Mouse (Mus musculus) erythroid progenitor cell, adult 5-6 weeks (primary cell): ENCODE data around the gene Fn1. TPM values are rescaled to one million over a fixed set of nuclear protein-coding genes. Genes with fewer than 3 reads are reported as not detected.

ENCODE experiments used
- ATAC-seq: replicated peaks from 2 replicates; pipeline ENCODE4 v1.8.0; 2016; ENCODE audit warnings: moderate number of reproducible peaks, mild to moderate bottlenecking, moderate TSS enrichment, inconsistent platforms; ENCODE audit not compliant: poor library complexity, low FRiP score, severe bottlenecking
- total RNA-seq, 2 experiments: library from RNA; stranded (forward) in 1 of 2; stranded (reverse) in 1 of 2; fragments of 150-400 nt in 1 of 2; fragments of 186-747, 209-891 nt in 1 of 2; gene quantifications; 2 replicates each; pipeline versions ENCODE4 v1.2.3 to v1.2.4; 2015 to 2017; ENCODE audit warnings: low replicate concordance in 2 of 2

The Fn1 gene
- total RNA-seq, 2 experiments from 2014 or later = 35.3 to 72.1 TPM

DNA sequence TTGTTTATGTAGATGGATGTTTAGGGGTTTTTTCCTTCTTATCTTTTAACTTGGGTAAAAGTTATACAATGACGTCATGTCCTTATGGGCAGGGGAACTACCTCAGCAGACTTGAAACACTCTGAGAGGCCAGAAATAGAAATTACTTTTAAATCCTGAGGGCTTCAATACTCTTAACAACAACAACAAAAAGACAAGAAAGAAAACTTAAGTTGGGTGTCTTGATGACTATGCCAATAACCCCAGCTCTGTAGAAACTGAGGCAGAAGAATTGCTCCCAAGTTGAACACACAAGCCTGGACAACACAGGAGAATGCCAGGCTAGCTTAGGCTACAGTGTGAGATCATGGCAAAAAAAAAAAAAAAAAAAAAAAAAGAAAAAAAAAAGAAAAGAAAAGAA lies 1.2 kb downstream of the Fn1 start:
- ATAC-seq = no peak

DNA sequence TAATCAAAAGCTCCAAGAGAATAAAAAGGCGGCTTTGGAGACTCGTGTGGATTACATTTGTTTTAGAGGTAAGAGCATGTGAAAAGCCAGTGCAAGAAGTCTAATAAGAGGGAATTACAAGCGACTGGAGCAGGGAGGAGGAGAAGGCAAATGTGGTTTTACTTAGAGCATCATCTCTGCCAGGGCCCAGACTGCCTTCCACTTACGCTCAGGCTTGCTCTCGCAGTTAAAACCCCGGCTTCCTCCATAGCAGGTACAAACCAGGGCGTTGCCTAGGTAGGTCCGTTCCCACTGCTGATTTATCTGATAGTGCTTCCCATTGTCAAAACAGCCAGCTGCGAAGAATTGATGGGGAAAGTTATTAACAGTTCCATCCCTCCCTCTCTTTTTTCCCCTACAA lies 1.7 kb downstream of the Fn1 start:
- ATAC-seq = no peak

DNA sequence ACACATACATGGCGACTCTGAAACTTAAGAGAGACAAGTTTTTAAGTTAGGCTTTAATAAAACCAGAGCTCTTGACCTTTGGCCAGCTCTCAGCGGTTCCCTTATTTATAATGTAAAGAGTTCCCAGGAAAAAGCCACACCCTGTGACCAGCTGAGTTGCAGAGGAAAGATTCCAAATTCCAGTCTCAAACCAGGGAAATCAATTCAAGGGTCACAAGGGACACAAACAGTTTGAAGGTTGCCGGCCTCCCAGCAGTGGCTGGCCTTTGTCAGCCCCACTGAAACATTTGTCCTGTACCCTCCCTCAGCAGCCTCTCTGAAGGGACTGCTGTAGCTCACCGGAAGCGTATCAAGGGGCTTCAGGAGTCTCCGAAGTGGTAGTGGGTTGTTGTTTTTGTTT lies 2.3 kb downstream of the Fn1 start:
- no peak for ATAC-seq

DNA sequence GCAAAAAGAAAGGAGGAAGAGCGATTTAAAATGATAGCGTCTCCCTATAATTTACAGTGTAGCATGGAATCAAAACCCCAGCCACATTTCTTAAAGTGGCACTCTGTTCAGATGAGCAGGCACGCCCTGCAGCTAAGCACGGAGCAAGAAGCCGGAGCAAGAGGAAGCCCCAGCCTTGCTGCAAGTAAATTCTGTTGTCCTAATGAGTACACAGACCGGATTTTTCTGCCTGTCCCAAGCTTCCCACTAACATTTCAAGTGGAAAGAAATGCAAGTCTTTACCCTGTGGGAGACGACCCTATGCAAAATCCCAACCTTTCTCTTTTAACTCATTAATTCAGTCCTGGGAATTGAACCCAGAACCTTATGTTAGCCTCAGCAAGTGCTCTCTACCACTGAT lies 4.8 kb downstream of the Fn1 start:
- no peak for ATAC-seq

DNA sequence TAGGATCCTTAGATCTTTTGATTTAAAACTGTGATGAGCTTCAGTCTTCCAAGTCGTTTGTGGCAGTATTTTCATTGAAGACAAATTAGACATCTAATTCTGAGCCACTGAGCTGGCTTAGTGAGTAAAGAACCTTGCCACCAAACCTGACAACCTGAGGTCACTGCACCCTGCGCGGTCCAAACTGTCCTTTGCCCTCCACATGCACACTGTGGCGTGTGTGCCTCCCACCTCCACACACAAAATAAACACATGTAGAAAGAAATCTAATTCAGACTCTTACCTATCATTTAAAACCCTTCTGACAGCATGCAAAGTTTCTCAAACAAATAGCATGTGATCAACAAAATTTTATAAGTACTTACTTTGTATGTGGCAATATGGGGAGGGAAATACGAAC lies 6.2 kb downstream of the Fn1 start:
- no peak for ATAC-seq

DNA sequence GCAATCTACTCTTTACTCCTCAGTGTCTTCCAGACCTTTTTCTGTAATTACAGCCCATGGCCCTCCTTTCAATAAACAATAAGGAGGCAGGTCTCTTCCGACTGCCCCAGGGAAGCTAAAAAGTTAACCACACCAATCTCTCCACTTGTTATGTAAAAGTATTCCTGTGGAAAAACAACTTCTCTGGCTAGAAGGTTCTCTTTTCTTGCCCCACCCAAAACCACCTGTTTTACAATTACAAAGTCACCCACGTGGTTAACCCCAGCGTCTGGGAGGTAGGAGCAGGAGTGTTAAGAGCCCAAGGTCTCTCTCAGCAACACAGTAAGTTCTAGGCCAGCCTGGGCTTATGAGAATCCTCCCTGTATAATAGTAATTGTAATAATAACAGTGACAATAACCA lies 7.0 kb downstream of the Fn1 start:
- no peak for ATAC-seq

DNA sequence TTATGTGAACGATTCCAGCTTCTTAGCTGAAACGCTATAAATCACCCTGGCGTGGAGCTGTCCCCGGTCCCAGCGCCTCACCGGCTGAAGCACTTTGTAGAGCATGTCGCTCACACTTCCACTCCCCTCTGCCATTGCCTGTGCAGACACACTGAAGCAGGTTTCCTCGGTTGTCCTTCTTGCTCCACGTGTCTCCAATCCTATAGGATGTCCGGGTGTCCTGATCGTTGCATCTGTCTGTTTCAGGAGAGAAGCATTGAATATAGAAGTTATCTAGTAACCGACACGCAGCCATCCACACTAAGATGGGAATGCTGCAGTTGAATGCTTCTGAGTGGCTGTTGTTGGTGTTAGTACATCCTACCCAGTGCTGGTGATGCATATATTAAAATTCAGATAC lies 7.5 kb downstream of the Fn1 start:
- ATAC-seq = no peak

- no peak for ATAC-seq
Observed at GRCm38 (mm10) chr1:71642794-71643193, 10.2 kb downstream of the Fn1 start.

DNA sequence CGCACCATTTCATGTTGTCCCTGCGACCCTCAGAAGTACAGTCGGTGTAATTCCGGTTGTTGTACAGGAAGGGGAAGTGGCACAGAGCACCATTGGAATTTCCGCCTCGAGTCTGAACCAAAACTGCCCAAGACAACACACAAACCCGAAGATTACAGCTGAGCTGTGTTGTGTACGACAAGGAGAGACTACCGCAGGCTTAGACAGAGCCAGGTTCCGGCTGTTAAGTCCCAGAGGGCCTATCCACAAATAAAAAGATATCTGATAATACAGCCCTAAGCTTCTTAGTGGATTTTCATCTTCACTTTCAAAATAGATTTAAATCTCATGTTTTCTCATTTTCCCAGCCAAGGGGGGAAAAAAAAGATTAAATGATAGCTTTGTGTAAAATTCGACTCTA lies 11.8 kb downstream of the Fn1 start:
- no peak for ATAC-seq

DNA sequence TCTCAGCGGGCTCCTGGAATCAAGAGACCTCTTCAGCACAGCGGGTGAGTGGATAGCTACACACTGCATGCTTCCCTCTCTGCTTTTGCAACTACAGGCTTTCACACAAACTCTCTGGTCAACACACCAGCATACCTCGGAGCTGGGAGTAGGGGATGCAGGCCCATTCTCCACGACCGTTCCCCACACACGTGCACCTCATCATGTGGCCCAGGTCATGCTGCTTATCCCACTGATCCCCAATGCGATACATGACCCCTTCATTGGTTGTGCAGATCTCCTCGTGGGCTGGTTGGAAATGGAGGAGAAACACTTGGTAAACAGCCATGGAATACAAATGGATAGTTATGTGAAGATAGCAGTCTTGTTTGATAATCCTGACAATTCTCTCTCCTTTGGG lies 12.8 kb downstream of the Fn1 start:
- ATAC-seq = no peak

GRCm38 (mm10) chr1:71636665-71637064 lies 16.3 kb downstream of the Fn1 start:
- no peak for ATAC-seq

DNA sequence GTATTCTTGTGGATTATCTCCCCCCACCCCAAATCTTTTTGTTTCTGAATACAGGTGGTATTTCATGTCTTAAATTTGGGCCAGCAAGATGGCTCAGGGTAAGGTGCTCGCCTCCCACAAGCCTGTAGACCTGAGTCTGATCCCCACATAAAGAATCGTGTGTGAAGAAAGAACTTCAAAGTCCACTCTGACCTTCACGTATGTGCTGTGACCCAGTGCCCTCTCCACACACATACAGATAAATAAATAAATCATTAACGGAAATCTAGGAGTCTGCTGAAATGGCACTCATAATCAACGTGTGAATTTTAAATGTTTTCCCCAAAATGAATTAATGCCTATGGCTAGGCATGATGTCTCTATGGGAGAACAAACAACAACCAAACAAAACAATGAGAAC lies 16.9 kb downstream of the Fn1 start:
- ATAC-seq = no peak

DNA sequence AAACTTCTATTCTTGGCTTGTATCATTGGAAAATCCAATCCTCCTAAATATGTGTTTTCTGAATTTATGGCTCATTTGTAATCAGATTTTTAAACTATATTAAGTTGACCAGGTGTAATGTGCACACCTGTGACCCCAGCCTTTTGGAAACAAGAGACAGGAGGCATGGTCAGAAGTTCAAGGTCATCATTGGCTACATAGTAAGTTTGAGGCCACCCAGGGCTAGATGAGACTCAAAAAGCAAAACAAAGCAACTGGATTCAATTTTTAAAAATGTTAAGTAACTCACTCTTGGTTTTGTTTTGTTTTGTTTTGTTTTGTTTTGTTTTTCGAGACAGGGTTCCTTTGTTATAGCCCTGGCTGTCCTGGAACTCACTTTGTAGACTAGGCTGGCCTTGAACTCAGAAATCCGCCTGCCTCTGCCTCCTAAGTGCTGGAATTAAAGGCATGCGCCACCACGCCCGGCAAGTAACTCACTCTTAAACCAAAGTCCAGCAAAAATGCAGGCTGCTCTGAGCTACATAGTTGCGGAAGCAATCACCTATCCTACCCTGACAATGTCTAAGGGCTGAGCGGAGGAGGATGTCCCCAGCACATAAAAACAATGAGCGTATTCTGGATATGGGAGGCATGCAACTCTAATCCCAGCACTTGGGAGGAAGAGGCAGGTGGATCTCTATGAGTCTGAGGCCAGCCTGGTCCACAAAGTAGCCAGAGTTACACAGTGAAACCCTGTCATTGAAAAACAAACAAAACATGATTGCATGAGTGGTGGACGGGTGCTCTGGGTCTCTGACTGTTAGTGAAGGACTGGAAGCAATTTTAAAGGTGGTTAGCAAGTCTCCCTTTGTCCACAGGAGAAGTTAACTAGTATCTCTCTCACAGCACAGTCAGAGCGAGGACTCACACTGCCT lies 17.6 kb downstream of the Fn1 start:
- no peak for ATAC-seq

GRCm38 (mm10) chr1:71634471-71634981 lies 18.5 kb downstream of the Fn1 start:
- ATAC-seq = no peak

GRCm38 (mm10) chr1:71632387-71632786 lies 20.6 kb downstream of the Fn1 start:
- no peak for ATAC-seq

DNA sequence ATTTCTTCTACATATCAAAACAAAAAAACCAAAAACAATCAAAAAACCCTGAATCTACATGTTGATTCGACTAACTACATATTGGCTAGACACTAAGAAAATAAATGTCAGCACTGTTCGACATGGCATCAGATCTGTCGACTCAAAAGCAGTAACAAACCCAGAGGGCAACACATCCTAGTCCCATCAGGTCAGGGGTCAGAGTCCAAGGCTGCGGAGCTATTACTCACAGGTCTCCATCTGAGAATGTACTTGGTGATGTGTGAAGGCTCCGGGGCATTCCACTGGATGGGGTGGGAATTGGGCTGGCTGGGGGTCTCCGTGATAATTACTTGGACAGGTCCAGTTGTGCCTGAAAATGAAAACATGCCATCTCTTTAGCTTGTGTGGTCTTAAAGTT lies 21.2 kb downstream of the Fn1 start:
- ATAC-seq = no peak

- ATAC-seq = no peak
Observed at GRCm38 (mm10) chr1:71630243-71630642, 22.8 kb downstream of the Fn1 start.

GRCm38 (mm10) chr1:71623625-71624024 lies 29.4 kb downstream of the Fn1 start:
- no peak for ATAC-seq

GRCm38 (mm10) chr1:71621526-71621925 lies 31.5 kb downstream of the Fn1 start:
- ATAC-seq = no peak

GRCm38 (mm10) chr1:71614545-71615246 lies 38.3 kb downstream of the Fn1 start:
- no peak for ATAC-seq

DNA sequence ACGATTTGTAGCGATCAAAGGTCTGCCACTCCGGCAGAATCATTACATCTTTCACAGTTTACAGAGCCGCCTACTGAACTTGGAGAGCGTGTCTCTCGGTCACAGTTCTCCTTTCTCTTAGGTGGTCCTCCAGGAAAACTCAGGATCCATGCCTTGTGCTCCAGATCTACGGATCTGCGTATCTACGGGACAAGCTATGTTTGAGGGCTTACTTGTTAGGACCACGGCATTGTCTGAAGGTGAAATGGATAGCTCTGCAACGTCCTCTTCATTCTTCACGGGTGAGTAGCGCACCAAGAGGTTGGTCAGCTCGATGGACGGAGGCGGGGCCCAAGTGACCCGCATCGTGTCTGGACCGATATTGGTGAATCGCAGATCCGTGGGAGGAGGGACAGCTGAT lies 40.7 kb downstream of the Fn1 start:
- ATAC-seq = no peak
